Mouse (Mus musculus) liver, adult 2 months (tissue): ENCODE data around the gene Nkx6-1. TPM values are rescaled to one million over a fixed set of nuclear protein-coding genes. Genes with fewer than 3 reads are reported as not detected.

ENCODE experiments used
- DNase-seq: peaks from one replicate; pipeline ENCODE4 v3.0.0-alpha.2; 2011; ENCODE audit warnings: low read depth, low spot score; ENCODE audit errors: extremely low read depth
- H3K27ac ChIP-seq: fragments of 200-500 bp; replicated peaks from 2 replicates; pipeline ENCODE4 v1.5.1; 2012; ENCODE audit warnings: low read depth, mild to moderate bottlenecking, control low read depth, inconsistent platforms, low read length; ENCODE audit not compliant: insufficient read depth
- H3K27me3 ChIP-seq: fragments of 200-500 bp; 2 replicates; pipeline ENCODE4 v1.6.1; 2012; ENCODE audit warnings: mild to moderate bottlenecking, moderate library complexity, low read length, inconsistent platforms; ENCODE audit not compliant: control insufficient read depth, insufficient read depth
- H3K36me3 ChIP-seq: fragments of 200-500 bp; 2 replicates; pipeline ENCODE4 v1.6.1; 2012; ENCODE audit warnings: low read length, inconsistent platforms; ENCODE audit not compliant: control insufficient read depth, insufficient read depth
- H3K4me1 ChIP-seq: fragments of 200-500 bp; 2 replicates; pipeline ENCODE4 v1.6.1; 2011; ENCODE audit warnings: low read length; ENCODE audit not compliant: control insufficient read depth, insufficient read depth
- H3K4me3 ChIP-seq: fragments of 200-500 bp; 2 replicates; pipeline ENCODE4 v1.5.1; 2011; ENCODE audit warnings: low read depth, mild to moderate bottlenecking, control low read depth, low read length, moderate library complexity; ENCODE audit not compliant: insufficient read depth
- H3K79me2 ChIP-seq: fragments of 200-500 bp; 2 replicates; pipeline ENCODE4 v1.6.1; 2012; ENCODE audit warnings: inconsistent platforms, mild to moderate bottlenecking, low read length, moderate library complexity; ENCODE audit not compliant: control insufficient read depth, insufficient read depth
- H3K9ac ChIP-seq: fragments of 200-500 bp; 2 replicates; pipeline ENCODE4 v1.6.1; 2012; ENCODE audit warnings: low read depth, mild to moderate bottlenecking, control low read depth, inconsistent platforms, low read length
- CTCF ChIP-seq: fragments of 200-500 bp; IDR thresholded peaks from 2 replicates; pipeline ENCODE4 v1.5.1; 2011; ENCODE audit warnings: low read depth, low read length, control low read depth
- POLR2A ChIP-seq: fragments of 200-500 bp; IDR thresholded peaks from 2 replicates; pipeline ENCODE4 v1.6.1; 2011; ENCODE audit warnings: low read length, control low read depth; ENCODE audit not compliant: insufficient read depth; ENCODE audit errors: extremely low read depth
- WGBS: fragments of 180-500 bp; shearing (Covaris S2); methylation state at CpG from one replicate; pipeline ENCODE4 v1.1.7; 2018; 5-methylcytosine and 5-hydroxymethylcytosine counted together
- polyA plus RNA-seq: library from polyadenylated mRNA; depleted of rRNA; stranded (reverse); fragments of >200 nt; gene quantifications from 2 replicates; pipeline ENCODE4 v1.2.3, GENCODE M21; 2012; rRNA removed
- total RNA-seq: library from RNA; depleted of rRNA; stranded (reverse); fragments of >200 nt; gene quantifications from 2 replicates; pipeline ENCODE4 v1.2.3, GENCODE M21; 2014; rRNA removed

The Nkx6-1 gene
- total and polyA plus RNA-seq, 2 experiments = not detected

GRCm38 (mm10) chr5:101646961-101647575, 17.7 kb downstream of the Nkx6-1 start:
- Histone ChIP-seq H3K4me1 (no peaks in the 10 kb centered on the region), H3K9ac (no peak overlapping the region), H3K79me2 (no peaks in the 10 kb centered on the region), H3K4me3 (no peak overlapping the region), H3K36me3 (no peaks in the 10 kb centered on the region), H3K27me3 (peaks cover 13% of the 10 kb centered on the region), H3K27ac (no peak overlapping the region)
- TF ChIP-seq POLR2A = no peak
- TF ChIP-seq CTCF = no peak
- no peak for DNase-seq
- WGBS = 40% methylated on average over 20 of the region's 20 CpGs

GRCm38 (mm10) chr5:101645071-101645470, 19.7 kb downstream of the Nkx6-1 start:
- Histone ChIP-seq H3K79me2 (no peaks in the 10 kb centered on the region), H3K4me1 (no peaks in the 10 kb centered on the region), H3K4me3 (no peak overlapping the region), H3K9ac (no peak overlapping the region), H3K27me3 (peaks cover 15% of the 10 kb centered on the region), H3K36me3 (no peaks in the 10 kb centered on the region), H3K27ac (no peak overlapping the region)
- 76% methylated on average over 8 of the region's 8 CpGs for WGBS
- DNase-seq = no peak
- no peak for TF ChIP-seq POLR2A
- no peak for TF ChIP-seq CTCF

- TF ChIP-seq POLR2A (no peak), CTCF (no peak)
- 73% methylated on average over 4 of the region's 4 CpGs for WGBS
- no peaks in the 10 kb centered on the region for H3K4me1 ChIP-seq
Observed at GRCm38 (mm10) chr5:101638101-101638500, 26.7 kb downstream of the Nkx6-1 start.

More at GRCm38 (mm10) chr5:101638101-101638500, 26.7 kb downstream of the Nkx6-1 start:
- no peak overlapping the region for H3K9ac ChIP-seq
- no peak overlapping the region for H3K27ac ChIP-seq
- H3K4me3 ChIP-seq = no peak overlapping the region
- no peak for DNase-seq
- no peaks in the 10 kb centered on the region for H3K79me2 ChIP-seq
- no peaks in the 10 kb centered on the region for H3K36me3 ChIP-seq
- peaks cover 5% of the 10 kb centered on the region; the same call in 1 of the 2 replicates for H3K27me3 ChIP-seq

Other genes starting within 250 kb of the Nkx6-1 start
- 0.27 and 0.37 TPM in 2 replicates for gene Cds1, start 100.1 kb upstream of the Nkx6-1 start, total RNA-seq
- gene Cds1, start 100.1 kb upstream of the Nkx6-1 start, polyA plus RNA-seq = 0.05 and 0.67 TPM in 2 replicates